Mouse (Mus musculus) adipocyte (in vitro differentiated cells): ENCODE measurements around the gene Hspbap1.

ENCODE experiments used
- DNase-seq: peaks from one replicate; pipeline ENCODE4 v3.0.0-alpha.2; 2016; ENCODE audit warnings: low spot score

Gene Hspbap1

GRCm38 (mm10) chr16:35769878-35770657 is at the start of gene Hspbap1:
TSS of gene Hspbap1 (plus strand) at chr16:35770375.
- DNase-seq = peak; percentile 89

GRCm38 (mm10) chr16:35724561-35724960 is 45.6 kb upstream of the Hspbap1 start:
- no peak for DNase-seq

- no peak for DNase-seq
Measured at GRCm38 (mm10) chr16:35726601-35727000, 43.6 kb upstream of the Hspbap1 start.

- DNase-seq = no peak
Measured at GRCm38 (mm10) chr16:35729151-35729738, 40.9 kb upstream of the Hspbap1 start.

GRCm38 (mm10) chr16:35732096-35732495 is 38.1 kb upstream of the Hspbap1 start:
- no peak for DNase-seq

GRCm38 (mm10) chr16:35734038-35734437 is 36.1 kb upstream of the Hspbap1 start:
- peak; percentile 87 for DNase-seq

GRCm38 (mm10) chr16:35738096-35738767 is 31.9 kb upstream of the Hspbap1 start:
- DNase-seq = no peak

- DNase-seq = peak; percentile 33
Measured at GRCm38 (mm10) chr16:35739548-35739947, 30.6 kb upstream of the Hspbap1 start.

GRCm38 (mm10) chr16:35740357-35740756 is 29.8 kb upstream of the Hspbap1 start:
- DNase-seq = no peak

- DNase-seq = no peak
Measured at GRCm38 (mm10) chr16:35740943-35741342, 29.2 kb upstream of the Hspbap1 start.

- DNase-seq = no peak
Measured at GRCm38 (mm10) chr16:35741621-35742020, 28.6 kb upstream of the Hspbap1 start.

- no peak for DNase-seq
Measured at GRCm38 (mm10) chr16:35742251-35742937, 27.8 kb upstream of the Hspbap1 start.

- DNase-seq = peak; percentile 64
Measured at GRCm38 (mm10) chr16:35747417-35748236, 22.5 kb upstream of the Hspbap1 start.

GRCm38 (mm10) chr16:35748237-35748603 is 22.0 kb upstream of the Hspbap1 start:
- no peak for DNase-seq

GRCm38 (mm10) chr16:35749385-35749784 is 20.8 kb upstream of the Hspbap1 start:
- DNase-seq = no peak

- DNase-seq = no peak
Measured at GRCm38 (mm10) chr16:35751841-35752240, 18.3 kb upstream of the Hspbap1 start.

GRCm38 (mm10) chr16:35753926-35754325 is 16.2 kb upstream of the Hspbap1 start:
- no peak for DNase-seq

- DNase-seq = peak; percentile 39
Measured at GRCm38 (mm10) chr16:35755502-35756334, 14.5 kb upstream of the Hspbap1 start.

GRCm38 (mm10) chr16:35756697-35757096 is 13.5 kb upstream of the Hspbap1 start:
- DNase-seq = no peak

- DNase-seq = no peak
Measured at GRCm38 (mm10) chr16:35759401-35759800, 10.8 kb upstream of the Hspbap1 start.
